Mouse (Mus musculus) CH12F3 (cell line): ENCODE results near the gene Eddm3b.
"Not testable (repeated sequence)": the region's sequence is repeated elsewhere in the genome, so short reads cannot be mapped to it uniquely, and the experiment has no call there.

ENCODE experiments used
- in situ Hi-C: fragments of 300-500 bp; cut with MboI; formaldehyde crosslinking; loops from 2 replicates; pipeline ENCODE4 v1.14.3; 2020; ENCODE audit warnings: low sequenced_read_pairs

Gene Eddm3b

GRCm38 (mm10) chr14:51142568-51142967, 28.3 kb downstream of the Eddm3b start:
- in situ Hi-C loops, result no loop called here

- in situ Hi-C loops, result no loop called here
These were observed 29.1 kb downstream of the Eddm3b start for GRCm38 (mm10) chr14:51143287-51143686.

- in situ Hi-C loops, result no loop called here
These were observed 29.7 kb downstream of the Eddm3b start for GRCm38 (mm10) chr14:51143937-51144336.

GRCm38 (mm10) chr14:51144451-51144850, 30.2 kb downstream of the Eddm3b start:
- in situ Hi-C loops, result no loop called here

GRCm38 (mm10) chr14:51145521-51145920, 31.3 kb downstream of the Eddm3b start:
- in situ Hi-C loops, result no loop called here

GRCm38 (mm10) chr14:51146685-51147084, 32.5 kb downstream of the Eddm3b start, which contains the start of gene Rnase1:
TSS of gene Rnase1 (minus strand) at chr14:51146785.
- in situ Hi-C loops, result no loop called here

- in situ Hi-C loops, result no loop called here
These were observed 33.8 kb downstream of the Eddm3b start for GRCm38 (mm10) chr14:51148006-51148405.

- in situ Hi-C loops, result no loop called here
These were observed 34.9 kb downstream of the Eddm3b start for GRCm38 (mm10) chr14:51149164-51149563.

- in situ Hi-C loops, result no loop called here
These were observed 36.1 kb downstream of the Eddm3b start for GRCm38 (mm10) chr14:51150206-51150831.

GRCm38 (mm10) chr14:51152249-51152870, 38.1 kb downstream of the Eddm3b start:
- in situ Hi-C loops, result no loop called here

- in situ Hi-C loops, result no loop called here
These were observed 42.0 kb downstream of the Eddm3b start for GRCm38 (mm10) chr14:51156056-51156735.

GRCm38 (mm10) chr14:51156736-51157068, 42.5 kb downstream of the Eddm3b start:
- in situ Hi-C loops, result no loop called here

GRCm38 (mm10) chr14:51157072-51157471, 42.8 kb downstream of the Eddm3b start:
- in situ Hi-C loops, result no loop called here

GRCm38 (mm10) chr14:51161976-51162375, 47.8 kb downstream of the Eddm3b start, which contains the start of gene Rnase2b:
TSS of gene Rnase2b (plus strand) at chr14:51162260.
- in situ Hi-C loops, result not testable (repeated sequence)

- in situ Hi-C loops, result not testable (repeated sequence)
These were observed 49.1 kb downstream of the Eddm3b start for GRCm38 (mm10) chr14:51163323-51163722.

GRCm38 (mm10) chr14:51165435-51165834, 51.2 kb downstream of the Eddm3b start:
- in situ Hi-C loops, result no loop called here

- in situ Hi-C loops, result no loop called here
These were observed 51.8 kb downstream of the Eddm3b start for GRCm38 (mm10) chr14:51166068-51166467.
